Mouse (Mus musculus) R1 (cell line): ENCODE results near the gene Cnga1.
"Not testable (repeated sequence)": the region's sequence is repeated elsewhere in the genome, so short reads cannot be mapped to it uniquely, and the experiment has no call there.

Experiments
- DNase-seq: peaks from one replicate; pipeline ENCODE4 v3.0.0-alpha.2; 2018; ENCODE audit warnings: low read depth, low spot score

Cnga1 gene

DNA sequence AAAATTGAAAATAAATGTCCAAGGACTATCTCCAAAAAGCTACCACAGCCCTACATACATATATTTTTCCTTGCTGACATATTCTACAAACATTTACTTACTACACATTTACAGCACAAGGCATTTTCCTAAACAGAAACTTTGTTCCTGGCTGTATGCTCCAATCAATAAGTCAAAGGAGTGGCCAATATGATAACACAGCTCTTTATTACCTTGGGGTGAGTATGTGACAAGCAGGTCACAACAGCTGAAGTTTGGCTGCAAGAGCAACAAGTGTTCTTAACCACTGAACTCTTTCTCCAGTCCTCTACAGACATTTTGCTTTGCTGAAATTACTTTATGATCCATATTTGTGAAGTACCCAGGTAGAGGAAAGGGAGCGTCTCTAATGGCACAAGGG lies 4.0 kb downstream of the Cnga1 start:
- DNase-seq: no peak

DNA sequence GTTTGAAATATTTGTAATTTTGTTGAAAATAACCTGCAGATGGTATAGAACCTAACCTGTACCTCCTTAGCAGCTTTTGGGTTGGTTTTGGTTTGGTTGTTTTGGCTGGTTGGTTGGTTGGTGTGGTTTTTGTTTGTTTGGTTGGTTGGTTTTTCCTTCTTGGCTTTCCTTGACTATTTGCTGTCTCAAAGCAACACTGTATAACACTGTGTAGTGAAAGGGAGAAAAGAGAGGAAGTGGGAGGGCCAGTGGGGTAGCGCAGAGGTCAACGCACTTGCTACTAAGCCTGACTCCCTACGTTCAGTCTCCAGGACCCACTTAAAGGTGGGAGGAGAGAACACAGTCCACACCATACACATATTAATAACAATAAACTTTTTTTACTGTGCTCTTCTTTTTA lies 7.5 kb downstream of the Cnga1 start:
- DNase-seq: no peak

DNA sequence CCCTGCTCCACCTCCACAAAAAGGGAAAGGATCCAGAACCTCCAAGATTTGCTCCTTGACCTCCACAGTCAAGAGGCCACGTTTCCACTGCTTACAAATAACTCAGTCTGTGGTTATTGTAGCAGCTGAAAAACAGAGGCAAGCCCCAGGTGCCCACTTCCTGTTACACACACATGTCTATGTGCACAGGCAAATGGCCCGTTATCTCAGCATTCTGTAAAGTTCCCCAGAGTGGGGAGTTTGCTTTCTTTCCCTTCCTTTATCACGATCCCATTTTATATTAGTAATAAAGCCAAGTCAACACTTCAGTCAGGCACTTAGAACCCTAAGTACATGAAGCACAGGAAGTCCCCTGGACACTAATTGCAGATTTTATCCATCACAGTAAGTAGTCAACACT lies 8.0 kb downstream of the Cnga1 start:
- no peak for DNase-seq

DNA sequence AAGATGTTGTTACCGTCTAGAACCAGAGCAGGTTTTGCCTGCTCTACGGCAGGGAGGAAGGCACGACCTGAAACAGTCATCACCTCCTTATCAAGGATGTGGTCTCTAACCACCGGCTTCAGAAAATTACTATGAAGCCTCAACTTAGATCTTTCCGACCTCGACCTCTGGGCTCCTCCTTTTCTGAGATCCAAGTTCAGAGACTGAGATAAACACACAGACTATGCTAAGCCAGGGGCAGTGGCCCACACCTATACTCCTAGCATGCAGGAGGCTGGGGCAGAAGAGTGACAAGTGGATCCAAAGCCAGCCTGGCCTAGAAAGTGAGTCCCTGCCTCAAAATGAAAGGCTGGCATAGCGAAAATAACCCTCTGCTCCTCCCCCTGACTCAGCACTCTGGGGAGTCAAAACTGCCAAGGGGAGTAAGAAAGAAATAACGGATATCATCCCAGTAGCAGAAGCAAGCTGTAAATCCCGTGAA lies 9.2 kb downstream of the Cnga1 start:
- DNase-seq: no peak

DNA sequence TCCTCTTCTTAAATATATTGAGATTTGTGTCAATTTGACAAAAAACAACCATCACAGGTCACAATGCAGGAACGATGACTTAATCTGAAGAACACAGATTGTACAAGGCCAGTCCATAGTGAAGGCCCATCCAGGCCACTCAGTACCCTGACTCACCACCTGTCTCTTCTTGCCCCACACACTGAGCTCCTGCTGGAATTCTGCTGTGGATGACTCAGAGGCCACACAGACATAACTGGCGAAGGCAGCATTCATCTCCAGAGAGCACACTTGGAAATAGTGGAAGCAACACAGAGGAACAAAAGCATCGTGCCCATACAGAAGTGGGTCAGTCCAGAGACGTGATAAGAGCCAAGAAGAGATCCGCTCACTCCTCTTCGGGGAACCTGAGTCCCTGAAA lies 14.0 kb downstream of the Cnga1 start:
- DNase-seq: no peak

DNA sequence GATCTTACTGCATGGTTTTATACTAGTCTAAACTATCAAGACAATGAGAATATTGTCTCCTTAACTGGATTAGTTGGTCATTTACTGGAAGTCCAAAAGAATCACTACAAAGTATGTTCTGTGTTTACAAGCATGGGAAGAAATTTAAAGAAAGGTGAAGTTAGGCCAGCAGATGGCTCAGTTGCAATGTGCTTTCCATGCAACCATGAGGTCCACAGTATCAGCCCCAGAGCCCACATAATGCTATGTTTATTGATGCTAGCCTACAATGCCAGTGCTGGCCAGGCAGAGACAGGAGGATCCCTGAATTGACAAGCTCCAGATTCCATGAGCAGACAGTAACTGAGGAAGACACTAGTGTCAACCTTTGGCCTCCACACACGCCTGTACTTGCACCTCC lies 23.1 kb downstream of the Cnga1 start:
- DNase-seq: no peak

DNA sequence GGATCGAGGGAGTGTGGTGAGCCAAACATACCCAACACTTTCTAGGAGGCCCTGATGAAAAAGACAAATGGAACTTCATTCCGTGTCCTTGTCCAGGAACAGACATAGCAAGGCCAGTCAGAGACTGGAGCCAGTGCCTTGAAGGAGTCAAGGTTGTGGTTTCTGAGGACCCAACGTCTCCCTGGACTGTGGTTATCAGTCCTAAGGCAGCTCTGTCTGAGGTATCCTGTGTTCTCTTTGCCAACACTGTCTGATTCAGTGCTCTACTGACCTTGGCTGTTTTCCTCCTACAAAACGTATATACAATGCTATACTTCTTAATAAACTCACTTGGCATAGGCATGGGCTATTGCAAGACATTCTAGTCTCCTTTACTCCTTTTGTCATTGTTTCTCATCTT lies 26.7 kb downstream of the Cnga1 start:
- DNase-seq: no peak

DNA sequence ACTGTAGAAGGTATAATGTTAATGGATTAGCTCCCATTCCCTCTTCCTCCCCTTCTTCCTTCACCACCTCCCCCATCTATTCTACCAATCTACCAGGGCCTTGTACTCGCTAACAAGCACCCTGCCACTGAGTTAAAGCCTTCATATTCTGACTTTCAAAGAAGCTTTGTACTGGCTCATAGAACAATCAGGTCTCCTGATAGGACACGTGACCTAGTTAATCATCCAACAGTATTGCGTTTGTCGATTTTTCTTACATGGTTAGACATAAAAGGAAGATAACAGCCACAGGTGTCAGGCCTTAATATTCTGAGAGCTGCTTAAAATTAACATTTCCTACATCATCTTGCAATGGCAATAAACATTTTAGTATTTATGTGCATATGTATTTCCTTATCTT lies 40.9 kb downstream of the Cnga1 start:
- DNase-seq: no peak

DNA sequence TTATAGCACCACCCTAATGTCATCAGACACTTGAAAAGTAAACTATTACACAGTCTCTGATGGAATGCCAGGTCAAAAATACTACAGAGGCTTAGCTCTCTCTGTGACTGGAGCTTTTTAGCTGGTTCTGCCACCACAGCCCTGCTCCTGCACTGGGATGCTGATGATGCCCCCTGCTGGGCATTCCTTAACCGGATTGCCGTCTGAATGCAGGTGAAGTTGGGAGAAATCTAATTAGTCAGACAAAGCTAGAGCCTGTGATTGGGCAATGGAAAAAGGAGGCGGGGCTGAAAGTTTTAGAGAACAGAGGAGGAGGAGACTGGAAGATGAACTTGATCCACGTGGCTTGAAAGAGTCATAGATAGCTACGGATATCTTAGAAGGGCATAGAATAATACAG lies 43.1 kb downstream of the Cnga1 start:
- peak; percentile 89 for DNase-seq

DNA sequence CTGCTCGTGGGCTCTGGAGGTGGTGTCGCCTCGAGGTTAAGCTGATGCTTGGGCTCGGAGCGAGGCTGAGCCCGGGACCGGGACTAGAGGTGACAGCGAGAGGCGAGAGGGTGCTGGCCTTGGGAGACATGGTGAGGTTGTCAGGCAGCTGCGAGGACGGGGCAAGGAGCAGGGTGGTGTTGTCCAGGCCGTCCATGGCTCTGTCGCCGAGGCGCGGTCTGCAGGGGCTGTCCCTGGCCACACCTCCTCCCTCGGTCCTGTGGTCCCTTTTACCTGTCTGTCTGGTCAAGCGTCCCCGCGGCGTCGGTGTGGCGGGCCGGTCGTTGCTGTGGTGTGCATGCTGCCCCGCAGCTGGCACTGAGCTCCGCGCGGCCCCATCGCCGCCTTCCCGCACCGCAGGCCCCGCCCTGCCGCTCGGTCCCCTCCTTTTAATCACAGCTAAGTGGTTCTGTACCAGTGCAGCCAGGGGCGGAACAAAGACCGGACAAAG lies 56.8 kb downstream of the Cnga1 start, which contains the start of gene Gm5868:
Gene Gm5868, minus strand, starts transcription at position 360 of the 490 bp plus-strand sequence.
- no peak for DNase-seq

DNA sequence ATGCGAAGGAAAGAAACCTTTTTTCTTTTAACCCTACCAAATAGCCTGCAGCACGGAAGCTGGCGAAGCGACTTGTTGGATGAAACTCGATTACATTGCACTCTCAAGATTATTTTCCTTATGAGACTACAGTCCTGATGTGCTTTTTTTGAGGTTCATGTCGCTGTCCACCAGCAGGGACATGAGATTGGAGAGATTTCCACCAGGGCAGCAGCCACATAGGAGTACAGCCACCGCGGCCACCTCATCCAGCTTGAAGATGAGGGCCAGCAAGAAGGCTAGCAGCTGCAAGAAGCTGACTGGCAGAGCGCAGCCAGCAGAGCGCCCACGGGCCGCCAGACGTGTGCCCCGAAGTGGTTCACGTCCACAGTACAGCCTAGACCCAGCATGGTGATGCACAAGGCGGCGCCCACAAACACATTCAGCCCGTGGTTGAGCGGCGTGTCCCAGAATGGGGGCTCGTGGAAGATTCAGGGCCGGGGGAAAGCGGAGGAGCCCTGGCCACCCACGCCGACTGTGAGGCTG lies 57.3 kb downstream of the Cnga1 start:
- DNase-seq: not testable (repeated sequence)

DNA sequence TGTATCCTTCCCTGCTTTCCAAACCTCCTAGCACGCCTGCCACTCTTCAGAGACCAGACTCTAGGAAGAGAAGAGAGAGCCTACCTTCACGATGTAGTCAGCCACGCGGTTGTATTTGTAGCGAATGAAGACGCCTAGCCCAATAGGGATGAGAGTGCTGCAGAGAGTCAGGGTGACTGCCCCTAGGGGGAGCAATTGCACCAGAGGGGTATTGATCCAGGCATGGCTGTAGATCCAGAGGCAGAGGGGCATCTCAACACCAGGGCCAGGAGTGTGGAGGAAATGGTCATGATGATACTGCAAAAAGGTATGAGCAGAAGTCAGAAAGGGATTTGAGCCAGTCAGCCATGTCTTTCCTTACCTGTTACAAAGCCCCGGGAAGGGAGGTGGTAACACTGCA lies 58.0 kb downstream of the Cnga1 start:
- peak; percentile 42 for DNase-seq

DNA sequence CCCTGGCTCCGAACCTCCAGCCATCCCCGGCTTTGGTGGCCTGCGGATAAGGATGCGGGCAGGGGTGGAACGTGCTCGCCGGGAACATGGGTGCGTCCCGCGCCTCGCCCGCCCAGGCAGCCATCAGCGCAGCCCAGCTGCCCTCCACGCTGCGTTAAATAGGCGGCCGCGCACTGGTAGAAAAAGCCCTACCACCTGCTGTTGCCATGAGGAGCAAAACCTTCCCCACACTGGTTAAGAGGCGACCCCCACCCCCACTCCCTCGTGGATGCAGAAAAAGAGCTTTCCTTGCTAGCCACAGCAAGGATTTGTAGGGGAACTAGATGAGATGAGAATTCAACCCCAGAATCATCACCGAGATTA lies 63.1 kb downstream of the Cnga1 start, which contains the start of gene Zar1:
Gene Zar1, minus strand, starts transcription at position 285 of the 363 bp plus-strand sequence.
- DNase-seq: not testable (repeated sequence)

DNA sequence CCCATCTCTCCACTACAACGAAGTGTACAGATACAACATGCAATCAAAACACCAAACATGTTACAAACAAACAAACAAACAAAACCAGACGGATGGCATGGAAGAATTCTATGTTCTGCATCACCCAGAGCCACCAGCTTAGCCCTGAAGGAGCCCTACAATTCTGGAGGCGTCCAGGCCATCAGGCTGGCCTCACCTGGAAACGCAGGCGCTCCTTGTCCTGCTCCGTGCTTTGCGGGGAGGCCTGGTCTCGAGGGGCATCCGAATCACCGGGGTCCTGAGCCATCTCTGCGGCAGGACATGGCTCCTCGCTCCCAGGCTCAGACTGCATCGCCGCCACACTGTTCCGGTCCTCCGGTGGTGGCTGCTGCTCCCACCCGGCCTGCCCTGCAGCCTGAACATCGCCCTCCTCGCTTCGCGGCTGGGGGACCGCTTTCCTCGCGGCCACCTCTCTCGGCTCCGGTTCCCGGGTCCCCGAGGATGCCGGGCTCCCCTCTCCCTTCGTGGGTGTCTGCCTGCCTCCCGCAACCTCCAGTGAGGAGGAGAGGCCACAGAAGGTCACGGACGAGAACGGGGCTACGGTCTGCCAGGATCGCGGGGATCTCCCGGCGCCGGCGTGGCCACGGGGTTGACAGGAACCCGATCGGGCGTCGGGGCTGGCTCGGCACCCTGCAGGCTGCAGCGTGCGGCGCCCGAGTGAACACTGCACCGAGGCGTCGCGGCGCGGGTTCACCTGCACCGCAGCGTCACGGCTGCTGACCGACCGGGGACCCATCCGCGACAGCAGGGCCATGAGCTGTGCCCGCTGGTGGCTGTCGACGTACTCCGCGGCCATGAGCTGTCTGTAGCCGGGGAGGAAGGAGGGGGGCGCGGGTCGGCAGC lies 63.7 kb downstream of the Cnga1 start:
- not testable (repeated sequence) for DNase-seq

DNA sequence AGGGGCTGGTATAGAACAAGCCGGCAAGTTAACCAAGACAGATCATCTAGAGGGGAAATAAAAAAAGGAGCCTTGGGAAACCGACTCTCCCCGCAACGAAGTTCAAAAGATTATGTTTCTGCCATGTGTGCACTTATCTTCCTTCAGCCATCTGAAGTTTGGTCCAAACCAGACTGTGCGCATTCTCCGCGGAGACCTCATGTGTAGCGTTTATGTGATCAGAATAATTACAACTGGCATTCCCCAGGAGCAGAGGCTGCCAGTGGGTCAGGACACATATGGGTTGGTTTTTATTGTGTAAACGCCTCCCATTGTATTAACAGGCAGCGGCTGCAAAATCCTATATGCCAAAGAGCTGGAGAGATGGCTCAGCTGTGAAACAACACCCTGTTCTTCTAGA lies 64.5 kb downstream of the Cnga1 start:
- DNase-seq: not testable (repeated sequence)

DNA sequence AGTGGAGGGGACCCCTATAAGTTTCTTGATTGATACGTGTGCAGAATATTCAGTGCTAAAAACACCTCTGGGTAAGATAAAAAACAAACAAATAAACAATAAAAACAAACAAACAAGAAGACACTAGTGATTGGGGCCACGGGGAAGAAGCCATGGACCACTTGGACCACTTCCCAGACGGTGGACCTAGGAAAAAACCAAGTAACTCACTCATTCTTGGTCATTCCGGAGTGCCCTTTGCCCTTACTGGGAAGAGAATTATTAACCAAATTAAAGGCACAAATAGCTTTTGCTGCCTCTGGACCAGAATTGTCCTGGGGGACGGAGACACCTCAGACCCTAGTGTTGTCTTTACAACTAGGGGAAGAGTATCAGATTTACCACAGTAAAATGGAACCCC lies 78.5 kb downstream of the Cnga1 start:
- DNase-seq: no peak

DNA sequence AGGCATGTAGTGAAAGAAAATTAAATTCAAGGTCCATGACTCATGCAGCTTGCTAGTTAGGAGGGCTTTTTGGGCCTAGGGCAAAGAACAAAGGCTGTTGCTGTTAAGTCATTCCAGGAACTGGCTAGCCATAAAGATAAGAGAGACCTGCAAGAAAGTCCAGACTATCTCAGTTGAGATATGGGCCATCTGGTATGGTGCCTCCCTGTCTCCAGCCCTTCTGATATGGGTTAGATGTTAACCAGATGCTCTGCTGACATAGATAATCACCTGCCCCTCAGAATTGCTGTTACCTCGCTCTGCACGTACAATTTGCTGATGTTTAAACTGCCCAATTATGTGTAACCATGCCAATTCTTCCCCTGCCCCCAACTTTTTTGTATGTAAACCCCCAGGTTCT lies 80.9 kb downstream of the Cnga1 start:
- DNase-seq: not testable (repeated sequence)

DNA sequence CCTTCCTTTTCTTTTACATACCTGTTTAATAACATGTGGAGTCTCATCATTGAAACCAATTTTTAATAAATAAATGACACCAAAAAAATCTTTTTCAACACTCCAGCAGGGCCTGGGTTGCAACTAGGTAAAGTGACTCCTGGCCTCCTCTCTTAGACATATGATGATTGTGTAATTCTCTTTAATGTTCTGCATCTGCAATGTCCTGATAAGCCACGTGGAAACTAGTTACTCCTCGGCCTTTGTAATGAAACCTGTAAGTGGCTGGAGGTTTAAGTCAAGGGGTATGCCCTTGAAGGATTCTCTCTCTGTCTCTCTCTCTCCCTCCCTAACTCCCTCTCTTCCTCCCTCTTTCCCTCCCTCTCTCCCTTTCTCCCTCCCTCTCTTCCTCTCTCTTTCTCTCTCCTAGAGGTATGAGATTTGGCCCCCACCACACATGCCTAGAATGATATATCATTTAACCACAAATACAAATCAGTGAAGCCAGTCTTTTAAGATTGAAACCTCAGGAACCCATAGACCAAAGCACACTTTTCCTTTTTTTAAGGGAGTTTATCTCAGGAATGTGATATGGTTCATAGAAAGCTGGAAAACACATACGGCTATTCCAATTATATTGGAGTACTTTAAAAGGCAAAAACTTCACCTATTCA lies 83.0 kb downstream of the Cnga1 start:
- no peak for DNase-seq

DNA sequence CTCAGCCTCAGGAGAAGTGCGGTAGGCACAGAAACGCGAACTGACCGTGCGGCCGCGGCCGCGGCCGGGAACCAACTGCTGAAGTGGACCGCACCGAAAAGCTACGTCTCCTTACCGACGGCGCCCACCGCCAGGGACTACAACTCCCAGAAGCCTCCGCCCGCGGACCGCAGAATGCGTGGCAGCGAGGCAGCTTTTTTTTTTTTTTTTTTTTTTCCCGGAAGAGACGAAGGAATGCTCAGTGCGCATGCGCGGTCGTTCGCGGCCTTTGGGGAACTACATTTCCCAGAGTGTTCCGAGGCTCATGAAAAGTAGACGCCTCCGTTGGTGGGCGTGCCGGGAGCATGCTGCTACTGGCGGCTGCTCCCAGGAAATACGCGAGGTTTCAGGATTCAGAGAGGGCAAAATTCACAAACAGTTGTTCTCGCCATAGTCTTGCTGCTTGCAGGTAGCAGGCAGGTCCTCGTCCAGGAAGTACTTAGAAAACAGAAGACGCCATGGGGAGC lies 84.5 kb downstream of the Cnga1 start, which contains the start of gene Nfxl1:
Gene Nfxl1, minus strand, starts transcription at position 141 of the 506 bp plus-strand sequence.
- peak; percentile 99 for DNase-seq

DNA sequence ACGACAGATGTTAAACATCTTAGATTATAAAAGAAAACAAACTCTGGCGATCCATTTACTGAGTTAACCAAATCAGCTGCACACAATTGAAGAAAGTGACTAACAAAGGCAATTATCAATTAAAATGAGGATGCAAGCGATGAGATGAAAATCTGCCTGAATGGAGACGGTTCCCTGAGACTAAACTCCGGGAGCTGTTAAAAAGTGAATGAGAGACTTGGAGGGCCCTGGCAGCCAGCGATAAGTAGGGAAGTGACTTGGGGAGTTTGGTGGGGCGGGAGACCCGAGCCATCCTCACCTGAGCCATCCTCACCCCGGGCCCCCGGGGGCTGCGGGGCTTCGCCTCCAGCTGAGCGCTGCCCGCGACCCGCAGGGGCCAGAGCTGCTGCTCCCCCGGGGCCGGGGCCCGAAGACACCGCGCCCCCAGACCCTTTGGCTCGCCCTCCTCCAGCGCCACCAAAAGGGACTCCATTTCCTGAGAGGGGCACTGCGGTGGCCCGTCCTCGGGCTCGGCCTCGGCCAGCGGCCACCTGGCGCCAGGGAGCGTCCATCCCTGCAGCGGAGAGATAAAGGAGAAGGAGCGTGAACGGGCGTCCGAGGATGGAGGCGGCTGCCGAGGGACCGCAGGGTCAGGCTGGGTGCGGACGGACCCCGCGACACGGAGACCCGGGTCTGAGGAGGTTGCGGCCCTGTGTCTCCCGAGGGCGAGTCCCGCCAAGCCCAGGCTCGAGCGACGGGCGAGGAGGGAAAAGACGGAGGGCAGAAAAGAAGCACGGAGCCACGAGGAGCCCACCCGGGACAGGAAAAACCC lies 85.2 kb downstream of the Cnga1 start:
- DNase-seq: peak; percentile 21

DNA sequence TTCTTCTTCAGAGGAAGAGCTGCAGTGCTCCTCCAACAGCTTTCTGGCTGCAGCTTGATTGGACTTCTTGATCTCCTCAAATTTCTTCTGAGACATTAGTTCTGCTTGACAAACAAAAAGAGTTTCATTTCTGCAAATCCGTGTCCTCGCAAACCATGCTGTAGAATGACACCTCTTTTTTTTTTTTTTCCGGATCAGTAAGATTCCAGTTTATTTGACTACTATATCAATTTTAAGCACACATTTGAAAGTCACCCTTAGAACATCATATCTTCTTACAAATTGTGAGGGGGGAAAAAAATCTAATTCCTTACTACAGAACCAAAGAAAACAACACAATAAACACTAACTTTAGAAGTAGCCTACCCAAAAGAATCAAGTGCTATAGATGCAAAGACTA lies 87.8 kb downstream of the Cnga1 start:
- no peak for DNase-seq
